Mouse (Mus musculus) neural tube, embryonic 12.5 days (tissue): ENCODE data around the gene Trim2. TPM values are rescaled to one million over a fixed set of nuclear protein-coding genes. Genes with fewer than 3 reads are reported as not detected.

Source experiments
- ATAC-seq: fragments of 200-750 bp; cut with Nextera tagmentation; 2 replicates; pipeline ENCODE4 v1.8.0; 2017; ENCODE audit warnings: low read depth, mild to moderate bottlenecking, moderate TSS enrichment, moderate library complexity; ENCODE audit not compliant: low FRiP score
- H3K27ac ChIP-seq: fragments of 300-500 bp; sonication (generic); 2 replicates; pipeline ENCODE4 v1.5.1; 2016
- H3K27me3 ChIP-seq: fragments of 300-500 bp; sonication (generic); replicated peaks from 2 replicates; pipeline ENCODE4 v1.6.1; 2016; ENCODE audit warnings: mild to moderate bottlenecking
- H3K36me3 ChIP-seq: fragments of 300-500 bp; sonication (generic); 2 replicates; pipeline ENCODE4 v1.6.1; 2016; ENCODE audit warnings: mild to moderate bottlenecking
- H3K4me1 ChIP-seq: fragments of 300-500 bp; sonication (generic); 2 replicates; pipeline ENCODE4 v1.6.1; 2016
- H3K4me2 ChIP-seq: fragments of 300-500 bp; sonication (generic); replicated peaks from 2 replicates; pipeline ENCODE4 v1.6.1; 2016; ENCODE audit warnings: mild to moderate bottlenecking
- H3K4me3 ChIP-seq: fragments of 300-500 bp; sonication (generic); 2 replicates; pipeline ENCODE4 v1.5.1; 2016
- H3K9ac ChIP-seq: fragments of 300-500 bp; sonication (generic); 2 replicates; pipeline ENCODE4 v1.6.1; 2016; ENCODE audit warnings: mild to moderate bottlenecking
- H3K9me3 ChIP-seq: fragments of 300-500 bp; sonication (generic); 2 replicates; pipeline ENCODE4 v1.6.1; 2016; ENCODE audit warnings: mild to moderate bottlenecking
- WGBS: fragments of 180-500 bp; shearing (Covaris S2); methylation state at CpG from one replicate; pipeline ENCODE4 v1.1.7; 2016; 5-methylcytosine and 5-hydroxymethylcytosine counted together
- polyA plus RNA-seq: library from polyadenylated mRNA; unstranded; fragments of >200 nt; fragmentation: Nextera tagmentation; extraction: Ambion mirVana; gene quantifications from 2 replicates; pipeline ENCODE4 v1.2.1, GENCODE M21; 2016

Trim2 gene
- polyA plus RNA-seq, 1 experiment from 2014 or later: 151 TPM

DNA sequence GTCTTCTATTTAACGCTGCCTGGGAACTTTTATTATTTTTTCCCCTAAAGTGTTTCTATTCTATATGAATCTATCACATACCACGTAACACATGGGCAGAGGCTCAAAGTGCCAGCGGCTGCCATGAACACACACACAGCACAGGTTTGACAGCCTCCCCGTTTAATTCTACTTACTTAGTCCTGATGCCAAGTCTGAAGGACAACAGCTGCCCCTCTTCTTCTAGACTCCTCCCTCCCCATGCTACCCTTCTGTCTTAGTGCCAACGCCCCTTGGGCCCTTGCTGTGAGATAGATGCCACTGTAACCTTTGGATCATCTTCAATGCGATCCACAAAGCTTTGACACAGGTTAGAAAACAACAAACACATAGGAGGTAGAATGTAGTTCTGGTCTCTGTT is 44.8 kb downstream of the Trim2 start:
- WGBS: 88% methylated on average over 6 of the region's 6 CpGs
- Histone ChIP-seq H3K27me3 (no peaks in the 10 kb centered on the region), H3K4me1 (peaks cover 78% of the 10 kb centered on the region), H3K9me3 (no peaks in the 10 kb centered on the region), H3K9ac (no peak overlapping the region), H3K4me2 (no peak overlapping the region), H3K36me3 (no peaks in the 10 kb centered on the region), H3K27ac (no peak overlapping the region), H3K4me3 (no peak overlapping the region)
- no peak for ATAC-seq

DNA sequence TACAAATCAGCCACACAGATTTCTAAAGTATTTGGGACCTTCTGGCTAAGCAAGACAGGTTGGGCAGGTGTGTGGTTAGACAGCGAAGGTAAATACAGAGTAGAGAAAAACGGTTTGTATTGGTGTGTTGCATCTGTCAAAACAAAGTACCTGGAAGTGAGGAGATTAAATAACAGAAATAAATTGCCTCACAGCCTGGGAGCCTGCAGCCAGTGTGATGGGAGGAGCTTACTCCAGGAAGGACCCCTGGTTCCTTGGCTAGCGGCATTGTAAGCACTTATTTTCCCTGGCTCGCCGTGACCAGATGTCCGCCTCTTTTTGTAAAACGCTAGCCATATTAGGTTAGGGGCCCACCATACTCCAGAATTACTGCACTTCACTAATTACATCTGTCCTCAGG is 45.8 kb downstream of the Trim2 start:
- Histone ChIP-seq H3K4me2 (peak overlapping the region; percentile 94), H3K9ac (no peak overlapping the region), H3K4me1 (peaks cover 75% of the 10 kb centered on the region)

DNA sequence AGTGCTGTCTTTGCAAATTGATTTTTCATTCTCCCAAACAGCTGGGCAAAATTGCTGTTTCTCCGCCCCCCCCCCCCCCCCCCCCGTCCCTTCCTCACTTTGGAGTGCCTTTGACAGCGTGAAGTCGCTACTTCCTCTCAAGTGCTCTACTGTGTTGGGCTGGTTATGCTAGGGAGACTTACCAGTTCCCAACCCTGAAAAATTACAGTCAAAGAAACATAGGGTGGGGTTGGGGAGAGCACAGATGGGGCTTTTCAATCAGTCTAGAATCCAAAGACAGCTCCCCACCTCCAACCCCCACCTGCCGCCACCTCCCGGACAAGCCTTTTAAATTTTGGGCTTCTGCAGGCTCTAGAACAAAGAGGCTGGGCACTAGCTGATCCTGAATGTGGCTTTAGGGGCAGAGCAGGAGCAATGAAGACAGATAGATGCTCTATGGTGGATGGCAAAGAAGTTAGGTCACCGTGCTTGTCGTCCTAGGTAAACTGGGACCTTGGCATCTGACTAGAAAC is 46.6 kb downstream of the Trim2 start:
- H3K9ac ChIP-seq: peak overlapping the region; percentile 95
- WGBS: 3% methylated on average over 7 of the region's 8 CpGs
- no peaks in the 10 kb centered on the region for H3K27me3 ChIP-seq
- H3K9me3 ChIP-seq: no peaks in the 10 kb centered on the region
- ATAC-seq: peak; percentile 39
- H3K4me1 ChIP-seq: peaks cover 74% of the 10 kb centered on the region
- H3K36me3 ChIP-seq: no peaks in the 10 kb centered on the region
- H3K4me2 ChIP-seq: peak overlapping the region; percentile 94
- peak overlapping the region; percentile 57; the same call in 1 of the 2 replicates for H3K27ac ChIP-seq
- peak overlapping the region; percentile 77 for H3K4me3 ChIP-seq

More for the DNA sequence above, 45.8 kb downstream of the Trim2 start:
- ATAC-seq: no peak
- no peaks in the 10 kb centered on the region for H3K27me3 ChIP-seq
- H3K36me3 ChIP-seq: no peaks in the 10 kb centered on the region
- H3K27ac ChIP-seq: peak overlapping the region; percentile 16; the same call in 1 of the 2 replicates
- no peaks in the 10 kb centered on the region for H3K9me3 ChIP-seq
- no peak overlapping the region for H3K4me3 ChIP-seq
- WGBS: 9% methylated on average over 7 of the region's 7 CpGs

DNA sequence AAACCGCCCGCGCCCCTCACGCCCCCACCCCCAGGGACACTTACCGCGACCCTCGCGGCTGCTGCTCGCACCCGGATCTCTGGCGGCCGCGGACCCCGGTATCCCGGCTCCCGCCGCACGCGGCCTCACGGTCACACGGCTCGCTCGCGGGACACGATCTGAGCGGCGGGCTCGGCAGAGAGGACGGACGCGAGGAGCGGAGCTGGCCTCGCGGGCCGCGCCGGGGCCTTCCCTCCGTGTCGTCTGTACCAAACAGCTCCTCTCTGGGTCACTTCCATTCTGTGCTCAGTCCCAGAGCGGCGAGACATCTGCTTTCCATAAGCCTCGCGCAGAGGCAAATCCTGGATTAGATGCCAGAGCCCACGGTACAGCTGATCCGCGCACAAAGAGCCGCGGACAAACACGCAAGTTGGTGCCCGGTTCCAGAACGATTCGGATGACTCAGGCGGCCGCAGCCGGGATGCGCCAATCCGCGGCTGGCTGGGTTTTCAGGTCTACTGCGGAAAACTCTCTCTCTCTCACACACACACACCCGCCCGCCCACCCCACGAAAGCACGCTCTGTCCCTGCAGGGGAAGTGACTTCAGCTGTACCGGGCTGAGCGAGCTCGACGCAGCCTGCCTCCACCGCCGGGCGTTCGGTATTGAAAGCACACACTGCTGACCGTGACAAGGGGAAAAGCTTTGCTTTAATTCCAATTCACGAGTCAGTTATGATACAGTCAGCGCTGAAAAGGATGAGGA is 47.2 kb downstream of the Trim2 start:
- H3K9me3 ChIP-seq: no peaks in the 10 kb centered on the region
- H3K4me1 ChIP-seq: peaks cover 74% of the 10 kb centered on the region
- WGBS: under 1% methylated on average over 73 of the region's 74 CpGs
- peak overlapping the region; percentile 77 for H3K4me3 ChIP-seq
- no peaks in the 10 kb centered on the region for H3K27me3 ChIP-seq
- H3K9ac ChIP-seq: peak overlapping the region; percentile 95
- ATAC-seq: peak; percentile 77
- peak overlapping the region; percentile 57 for H3K27ac ChIP-seq
- peak overlapping the region; percentile 94 for H3K4me2 ChIP-seq
- H3K36me3 ChIP-seq: no peaks in the 10 kb centered on the region

DNA sequence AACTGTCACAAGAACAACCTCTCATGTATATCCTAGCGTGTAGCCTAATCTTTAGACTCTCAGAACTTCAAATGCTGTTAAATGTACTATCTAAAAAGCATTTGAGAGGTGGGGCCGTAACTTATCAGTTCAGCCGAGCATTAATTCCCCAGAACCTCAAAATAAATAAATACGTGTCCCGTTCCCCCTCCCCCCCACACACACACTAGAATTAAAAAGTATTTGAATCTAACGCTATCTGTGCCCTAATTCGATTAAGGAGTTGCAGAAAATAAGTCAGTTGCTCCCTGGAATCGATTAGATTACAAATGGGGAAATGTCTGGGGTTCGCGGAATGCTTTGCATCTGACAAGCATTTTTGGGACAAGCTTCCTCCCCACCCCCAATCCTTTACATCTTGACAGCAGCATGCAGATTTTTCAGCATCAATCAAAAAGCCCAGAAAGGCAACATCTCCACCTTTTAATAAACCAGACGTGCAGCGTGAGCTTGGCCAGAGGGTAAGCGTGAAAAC is 48.1 kb downstream of the Trim2 start:
- H3K4me2 ChIP-seq: peak overlapping the region; percentile 94
- H3K36me3 ChIP-seq: no peaks in the 10 kb centered on the region
- no peaks in the 10 kb centered on the region for H3K9me3 ChIP-seq
- peak overlapping the region; percentile 77 for H3K4me3 ChIP-seq
- no peak for ATAC-seq
- H3K4me1 ChIP-seq: peaks cover 74% of the 10 kb centered on the region
- H3K9ac ChIP-seq: peak overlapping the region; percentile 95
- WGBS: 6% methylated on average over 13 of the region's 13 CpGs
- H3K27ac ChIP-seq: no peak overlapping the region
- no peaks in the 10 kb centered on the region for H3K27me3 ChIP-seq

DNA sequence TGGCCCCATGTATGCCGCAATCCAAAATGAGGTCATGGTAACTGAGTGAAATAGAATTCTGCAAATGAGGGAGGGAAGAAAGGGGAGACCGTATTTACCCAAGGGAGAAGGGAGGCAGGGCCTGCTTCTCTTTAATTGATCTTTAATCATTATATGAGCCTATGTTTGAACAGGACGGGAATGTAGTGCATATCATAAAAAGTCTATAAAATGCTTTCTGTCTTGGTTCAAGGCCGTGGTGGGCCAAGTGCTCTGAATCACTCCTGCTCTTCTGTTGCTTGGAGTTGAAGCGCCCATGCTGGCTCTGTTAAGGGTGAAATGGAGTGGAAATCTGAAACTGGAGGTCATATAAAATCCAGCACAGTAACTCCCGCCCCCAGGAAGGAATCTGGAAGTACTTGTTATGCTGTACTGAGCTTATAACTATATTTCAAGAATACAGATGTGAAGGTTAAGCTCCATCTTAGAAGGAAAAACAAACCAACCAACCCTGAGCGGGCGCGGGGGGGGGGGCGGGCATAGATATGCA is 48.6 kb downstream of the Trim2 start:
- Histone ChIP-seq H3K27ac (no peak overlapping the region), H3K4me1 (peaks cover 75% of the 10 kb centered on the region), H3K36me3 (no peaks in the 10 kb centered on the region), H3K4me2 (peak overlapping the region; percentile 94), H3K4me3 (peak overlapping the region; percentile 77), H3K9me3 (no peaks in the 10 kb centered on the region), H3K27me3 (no peaks in the 10 kb centered on the region), H3K9ac (peak overlapping the region; percentile 95)
- WGBS: 11% methylated on average over 10 of the region's 10 CpGs
- no peak for ATAC-seq

DNA sequence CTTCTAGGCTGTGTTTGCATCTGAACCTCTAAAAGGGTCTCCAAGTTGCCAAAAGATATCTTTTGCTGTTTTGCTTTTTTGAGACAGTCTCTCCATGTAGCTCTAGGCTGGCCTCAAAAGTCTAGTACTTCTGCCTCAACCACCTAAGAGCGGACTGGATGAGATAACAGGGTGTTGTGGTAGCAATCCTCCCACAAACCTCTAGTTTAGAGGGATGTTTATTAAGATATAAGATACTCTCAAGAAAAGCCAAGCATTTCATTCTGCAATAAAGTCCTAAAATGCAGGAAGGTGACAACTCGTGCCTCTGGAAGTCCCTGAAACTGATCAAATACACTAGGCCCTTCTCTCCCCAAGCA is 52.2 kb downstream of the Trim2 start:
- no peak overlapping the region for H3K27ac ChIP-seq
- 90% methylated on average over 2 of the region's 2 CpGs for WGBS
- H3K4me1 ChIP-seq: peaks cover 70% of the 10 kb centered on the region
- no peak overlapping the region for H3K4me3 ChIP-seq
- H3K36me3 ChIP-seq: peaks cover 5% of the 10 kb centered on the region; the same call in 1 of the 2 replicates
- H3K9ac ChIP-seq: no peak overlapping the region
- H3K27me3 ChIP-seq: no peaks in the 10 kb centered on the region
- H3K4me2 ChIP-seq: no peak overlapping the region; the same call in 1 of the 2 replicates
- no peak for ATAC-seq
- H3K9me3 ChIP-seq: no peaks in the 10 kb centered on the region

DNA sequence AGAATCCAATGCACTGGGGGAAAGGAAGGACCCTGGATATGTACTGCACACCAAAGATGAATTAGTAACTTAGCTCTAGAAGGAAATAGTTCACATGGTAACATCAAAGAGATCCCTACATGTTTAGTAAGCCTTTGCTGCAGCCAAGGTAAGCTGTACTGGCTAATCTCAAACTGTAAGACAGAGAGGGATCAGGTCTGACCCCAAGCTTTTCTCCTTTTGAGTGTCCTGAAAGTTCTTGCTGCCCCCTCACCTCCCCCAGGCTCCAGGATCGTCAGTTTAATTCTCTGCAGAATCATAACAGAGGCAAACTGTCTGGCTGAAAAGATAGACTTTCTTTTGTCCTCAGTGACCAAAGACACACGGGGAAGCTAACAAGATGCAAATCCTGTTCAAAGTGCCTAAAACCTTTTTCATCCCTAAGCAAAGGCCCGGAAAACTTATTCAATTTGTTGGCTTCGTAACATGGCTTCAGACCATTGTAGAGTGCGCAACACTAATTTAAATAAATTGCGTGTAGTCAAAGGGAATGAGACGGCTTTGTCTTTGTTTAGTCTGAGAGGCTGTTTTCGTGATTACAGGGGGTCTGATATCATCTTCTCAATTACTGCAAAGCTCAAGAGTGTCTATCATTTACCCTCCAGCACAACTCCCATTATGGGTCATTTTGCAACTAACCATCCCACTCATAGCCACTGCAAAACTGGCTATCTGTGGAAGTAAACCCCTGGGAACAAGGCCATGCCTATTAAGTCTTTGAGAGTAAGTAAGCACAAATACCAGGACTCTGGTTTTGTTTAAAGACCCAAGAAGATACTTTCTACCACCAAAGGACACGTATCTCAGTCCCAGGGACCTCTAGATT is 52.8 kb downstream of the Trim2 start:
- Histone ChIP-seq H3K4me2 (peak overlapping the region; percentile 14; the same call in 1 of the 2 replicates), H3K4me1 (peaks cover 70% of the 10 kb centered on the region), H3K4me3 (no peak overlapping the region), H3K27ac (0 out of 2 replicates have a peak overlapping the region, but pooled peaks have one; percentile 60), H3K9me3 (no peaks in the 10 kb centered on the region), H3K27me3 (no peaks in the 10 kb centered on the region), H3K36me3 (peaks cover 5% of the 10 kb centered on the region; the same call in 1 of the 2 replicates), H3K9ac (no peak overlapping the region)
- WGBS: 35% methylated on average over 9 of the region's 9 CpGs
- ATAC-seq: no peak

DNA sequence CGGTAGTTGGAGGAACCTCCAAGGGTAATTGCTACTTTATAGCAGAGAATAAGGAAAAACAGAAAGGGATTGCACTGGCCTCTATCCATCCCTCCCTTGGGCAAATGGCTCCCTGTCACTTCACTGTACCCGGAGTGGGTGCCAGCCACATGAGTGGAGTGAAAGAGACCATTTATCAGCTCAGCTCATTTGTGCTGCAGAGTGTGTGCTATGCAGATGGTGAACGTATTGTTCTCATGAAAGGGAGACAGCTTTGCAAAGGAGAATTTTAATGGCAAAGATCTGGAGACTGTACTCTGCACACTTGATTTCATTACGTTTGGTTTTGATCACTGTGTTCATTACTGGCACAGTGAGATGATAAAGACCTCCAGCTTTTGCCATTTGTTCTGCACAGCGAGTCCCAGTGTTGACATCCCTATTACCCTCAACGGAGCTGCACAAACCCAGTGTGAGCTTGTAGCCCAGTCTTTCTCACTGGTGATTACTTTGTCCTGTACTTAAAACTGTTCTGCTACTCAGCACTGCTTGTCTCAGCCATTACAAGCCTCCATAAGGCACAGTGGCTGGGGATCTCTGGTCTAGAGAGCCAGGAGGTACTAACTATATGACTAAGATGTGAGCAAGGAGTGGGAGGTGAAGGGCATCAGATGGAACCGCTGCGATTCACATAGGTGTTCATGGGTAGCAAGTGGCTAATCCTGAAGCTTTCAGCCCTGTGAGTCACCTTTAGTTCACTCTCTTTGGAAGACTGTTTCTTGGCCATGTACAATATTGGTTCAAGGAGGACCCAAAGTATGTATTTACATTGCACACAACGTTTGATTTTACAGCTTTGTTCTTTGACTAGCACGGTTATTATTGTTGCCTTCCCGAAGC is 53.7 kb downstream of the Trim2 start:
- ATAC-seq: peak; percentile 75

DNA sequence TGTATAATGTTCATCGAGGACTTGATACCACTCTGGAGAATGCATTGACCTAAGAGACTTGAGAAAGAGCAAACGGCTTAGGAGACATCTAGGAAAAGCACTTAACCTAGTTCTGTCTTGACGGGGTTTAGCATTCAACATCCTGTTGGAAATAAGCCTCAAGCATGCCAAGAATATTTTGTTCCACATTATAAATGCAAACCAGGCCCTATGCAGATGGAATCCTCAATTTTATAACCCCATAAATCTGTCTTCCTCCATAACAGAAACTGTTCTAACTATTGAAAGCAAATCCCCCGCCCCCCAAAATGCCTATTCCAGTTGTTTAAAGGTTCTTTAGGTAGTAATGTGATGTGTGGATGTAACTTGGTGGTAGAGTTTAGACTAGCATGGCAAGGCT is 55.0 kb downstream of the Trim2 start:
- Histone ChIP-seq H3K4me2 (no peak overlapping the region), H3K27ac (no peak overlapping the region), H3K4me1 (peaks cover 65% of the 10 kb centered on the region), H3K9ac (no peak overlapping the region), H3K36me3 (peaks cover 5% of the 10 kb centered on the region; the same call in 1 of the 2 replicates), H3K9me3 (no peaks in the 10 kb centered on the region), H3K4me3 (no peak overlapping the region), H3K27me3 (no peaks in the 10 kb centered on the region)
- 76% methylated on average over 4 of the region's 4 CpGs for WGBS
- no peak for ATAC-seq

More for the DNA sequence above, 53.7 kb downstream of the Trim2 start:
- Histone ChIP-seq H3K4me1 (peaks cover 70% of the 10 kb centered on the region), H3K9me3 (no peaks in the 10 kb centered on the region), H3K27me3 (no peaks in the 10 kb centered on the region), H3K27ac (peak overlapping the region; percentile 60), H3K4me3 (no peak overlapping the region), H3K9ac (no peak overlapping the region), H3K36me3 (peaks cover 5% of the 10 kb centered on the region; the same call in 1 of the 2 replicates), H3K4me2 (peak overlapping the region; percentile 14; the same call in 1 of the 2 replicates)
- 52% methylated on average over 11 of the region's 11 CpGs for WGBS

DNA sequence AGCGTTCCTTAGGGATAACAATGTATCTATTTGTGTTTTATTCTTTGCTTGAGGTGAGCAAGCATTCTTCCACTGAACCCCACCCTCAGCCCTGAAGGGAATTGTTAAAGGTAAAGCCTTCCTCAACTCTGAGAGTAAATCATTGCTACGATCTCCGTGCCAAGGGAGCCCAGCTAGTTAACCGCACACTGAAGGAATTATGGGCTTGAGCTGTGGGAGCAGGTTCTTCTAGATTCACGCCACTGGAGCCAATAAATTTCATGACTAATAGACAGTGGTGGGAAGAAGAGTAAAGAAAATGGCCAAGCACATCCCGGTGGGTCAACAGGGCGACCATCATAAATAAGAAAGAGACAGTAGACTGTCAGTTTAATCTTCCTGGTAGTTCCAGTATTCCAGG is 56.4 kb downstream of the Trim2 start:
- Histone ChIP-seq H3K27me3 (no peaks in the 10 kb centered on the region), H3K27ac (no peak overlapping the region), H3K9ac (no peak overlapping the region), H3K9me3 (no peaks in the 10 kb centered on the region), H3K36me3 (peaks cover 7% of the 10 kb centered on the region; the same call in 1 of the 2 replicates), H3K4me3 (no peak overlapping the region), H3K4me2 (no peak overlapping the region), H3K4me1 (peaks cover 57% of the 10 kb centered on the region)
- WGBS: 61% methylated on average over 7 of the region's 7 CpGs
- ATAC-seq: no peak
